Comparison of ENCODE assay signal across 19 mouse cellular contexts in the genomic region with DNA sequence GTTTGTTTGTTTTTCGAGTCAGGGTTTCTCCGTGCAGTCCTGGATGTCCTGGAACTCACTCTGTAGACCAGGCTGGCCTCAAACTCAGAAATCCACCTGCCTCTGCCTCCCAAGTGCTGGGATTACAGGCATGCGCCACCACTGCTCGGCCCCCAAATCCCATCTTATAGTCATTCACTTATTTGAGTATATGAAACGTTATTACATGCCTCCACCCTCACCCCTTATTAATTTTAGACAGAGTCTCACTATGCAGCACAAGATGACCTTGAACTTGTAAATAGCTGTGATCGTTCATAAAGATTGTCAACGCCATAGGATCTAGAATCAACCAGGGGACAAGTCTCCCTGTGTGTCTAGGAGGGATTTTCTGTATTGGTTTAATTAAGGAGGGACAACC. TPM values are rescaled to one million over a fixed set of nuclear protein-coding genes. Genes with fewer than 3 reads are reported as not detected.
DNase-seq lines count a peak whose midpoint lies in the region; ATAC-seq lines count a peak whose summit lies in the region.
"Had no signal": no experiment of that assay in that cellular context is flagged by ENCODE, and none has a peak within 500 bp of the region (broad histone marks: within the 10 kb centered on the region; RNA-seq: fewer than 3 reads in every experiment).

No protein-coding gene starts in this region.

- H3K4me1 ChIP-seq in midbrain, embryonic 11.5 days (ENCODE audit: control insufficient read depth, insufficient read depth, low read length): no peaks in the 10 kb centered on the region
- H3K4me1 ChIP-seq in midbrain, embryonic 14.5 days (ENCODE audit: control insufficient read depth, insufficient read depth, low read length): no peaks in the 10 kb centered on the region

- no peak overlapping the region for H3K27ac ChIP-seq in midbrain, embryonic 11.5 days (ENCODE audit: low read depth, low read length)
- H3K27ac ChIP-seq in midbrain, embryonic 14.5 days (replicated peaks; ENCODE audit: low read depth, low read length): no peak overlapping the region

- H3K9me3 ChIP-seq in midbrain, embryonic 11.5 days (ENCODE audit: control insufficient read depth, low read length): no peaks in the 10 kb centered on the region
- H3K9me3 ChIP-seq in midbrain, embryonic 14.5 days (ENCODE audit: control insufficient read depth, low read length): no peaks in the 10 kb centered on the region
- H3K9me3 ChIP-seq: G1E had no signal

- H3K4me2 ChIP-seq in midbrain, embryonic 11.5 days: no peak overlapping the region
- no peak overlapping the region for H3K4me2 ChIP-seq in midbrain, embryonic 14.5 days (ENCODE audit: low read length)

- WGBS in midbrain, embryonic 11.5 days: 91% methylated on average over 7 of the region's 7 CpGs
- 91% methylated on average over 7 of the region's 7 CpGs for WGBS in midbrain, embryonic 14.5 days

- H3K9ac ChIP-seq in midbrain, embryonic 11.5 days (ENCODE audit: low read length): no peak overlapping the region
- no peak overlapping the region for H3K9ac ChIP-seq in midbrain, embryonic 14.5 days (replicated peaks; ENCODE audit: low read length)

- no peaks in the 10 kb centered on the region for H3K36me3 ChIP-seq in midbrain, embryonic 11.5 days (ENCODE audit: control insufficient read depth, insufficient read depth, low read length)
- no peaks in the 10 kb centered on the region for H3K36me3 ChIP-seq in midbrain, embryonic 14.5 days (ENCODE audit: control insufficient read depth, insufficient read depth, low read length)
- H3K36me3 ChIP-seq: G1E had no signal

- no peak for ATAC-seq in midbrain, embryonic 11.5 days (ENCODE audit: low FRiP score)
- no peak for ATAC-seq in midbrain, embryonic 14.5 days (ENCODE audit: low FRiP score, low TSS enrichment)
- ATAC-seq: activated CD4-positive, CD25-positive, alpha-beta regulatory T cell, adult 4 months; CD4-positive, CD25-positive, alpha-beta regulatory T cell, adult 4 months; Patski had no signal

- H3K27me3 ChIP-seq in midbrain, embryonic 11.5 days (ENCODE audit: control insufficient read depth, insufficient read depth, low read length): no peaks in the 10 kb centered on the region
- no peaks in the 10 kb centered on the region for H3K27me3 ChIP-seq in midbrain, embryonic 14.5 days (ENCODE audit: control insufficient read depth, insufficient read depth, low read length)
- H3K27me3 ChIP-seq: CH12.LX, Patski had no signal

- H3K4me3 ChIP-seq in midbrain, embryonic 11.5 days (ENCODE audit: low read depth, low read length): no peak overlapping the region
- no peak overlapping the region for H3K4me3 ChIP-seq in midbrain, embryonic 14.5 days (replicated peaks; ENCODE audit: low read depth, low read length)

- DNase-seq in heart, adult 11 months: peak; percentile 75
- DNase-seq in heart, adult 18-20 months: no peak
- DNase-seq in midbrain, embryonic 11.5 days (ENCODE audit: low spot score, missing footprints): peak; percentile 57
- DNase-seq in midbrain, embryonic 14.5 days: no peak
- DNase-seq: adrenal gland, adult 2 months; adrenal gland, adult 8-10 months; adrenal gland, postnatal 10 days; adrenal gland, postnatal 14 days; adrenal gland, postnatal 25 days; adrenal gland, postnatal 36 days; B cell, adult 2 months; cerebellum, adult 11 months; cerebellum, adult 11-12 months; cerebellum, adult 18-20 months had no signal

RNA-seq across cellular contexts. Expression of a gene that starts 33.1 kb away (rescaled TPM):
- 10 to 100 TPM; 29.3 to 33.9 TPM for total RNA-seq in heart, adult 18-20 months (2021)
- polyA plus RNA-seq in midbrain, embryonic 11.5 days (2014; fragmentation: Nextera tagmentation; extraction: Ambion mirVana): 135 and 150 TPM in 2 replicates
- polyA plus RNA-seq in midbrain, embryonic 14.5 days (2014; fragmentation: Nextera tagmentation; extraction: Ambion mirVana): 99.5 and 99.6 TPM in 2 replicates

Comparison
In these comparisons a context has a peak if more than half of its experiments do, and no peak if none do; other contexts are left out.
1. DNase-seq: peak in heart, adult 11 months (single experiment) and midbrain, embryonic 11.5 days (single experiment); none in heart, adult 18-20 months (0 of 2) and midbrain, embryonic 14.5 days (single experiment).